Mouse (Mus musculus) neural tube, embryonic 13.5 days (tissue): ENCODE measurements around the gene Tmem184c. TPM values are rescaled to one million over a fixed set of nuclear protein-coding genes. Genes with fewer than 3 reads are reported as not detected.

ENCODE experiments used
- ATAC-seq: fragments of 200-750 bp; cut with Nextera tagmentation; 2 replicates; pipeline ENCODE4 v1.8.0; 2017; ENCODE audit warnings: low read depth, mild to moderate bottlenecking, moderate TSS enrichment, moderate library complexity
- H3K27ac ChIP-seq: fragments of 300-500 bp; sonication (generic); replicated peaks from 2 replicates; pipeline ENCODE4 v1.5.1; 2015; ENCODE audit warnings: moderate library complexity, mild to moderate bottlenecking, inconsistent platforms
- H3K27me3 ChIP-seq: fragments of 300-500 bp; sonication (generic); 2 replicates; pipeline ENCODE4 v1.6.1; 2015; ENCODE audit warnings: mild to moderate bottlenecking, inconsistent platforms
- H3K36me3 ChIP-seq: fragments of 300-500 bp; sonication (generic); 2 replicates; pipeline ENCODE4 v1.6.1; 2015; ENCODE audit warnings: mild to moderate bottlenecking, inconsistent platforms
- H3K4me1 ChIP-seq: fragments of 300-500 bp; sonication (generic); replicated peaks from 2 replicates; pipeline ENCODE4 v1.6.1; 2015; ENCODE audit warnings: inconsistent platforms
- H3K4me2 ChIP-seq: fragments of 300-500 bp; sonication (generic); 2 replicates; pipeline ENCODE4 v1.6.1; 2015; ENCODE audit warnings: inconsistent platforms, mild to moderate bottlenecking, moderate library complexity
- H3K4me3 ChIP-seq: fragments of 300-500 bp; sonication (generic); 2 replicates; pipeline ENCODE4 v1.5.1; 2015; ENCODE audit warnings: mild to moderate bottlenecking, inconsistent platforms
- H3K9ac ChIP-seq: fragments of 300-500 bp; sonication (generic); 2 replicates; pipeline ENCODE4 v1.6.1; 2015; ENCODE audit warnings: moderate library complexity, mild to moderate bottlenecking, inconsistent platforms
- H3K9me3 ChIP-seq: fragments of 300-500 bp; sonication (generic); 2 replicates; pipeline ENCODE4 v1.6.1; 2016; ENCODE audit warnings: inconsistent platforms
- whole genome bisulfite sequencing: fragments of 180-500 bp; shearing (Covaris S2); methylation state at CpG from one replicate; pipeline ENCODE4 v1.1.7; 2015; 5-methylcytosine and 5-hydroxymethylcytosine counted together
- polyA plus RNA-seq: library from polyadenylated mRNA; unstranded; fragments of >200 nt; fragmentation: Nextera tagmentation; extraction: Ambion mirVana; gene quantifications from 2 replicates; pipeline ENCODE4 v1.2.1, GENCODE M21; 2015

Tmem184c gene
- polyA plus RNA-seq, 1 experiment from 2014 or later: 73.6 TPM

GRCm38 (mm10) chr8:77609621-77610020, 877 bp downstream of the Tmem184c start:
- Histone ChIP-seq H3K27me3 (no peaks in the 10 kb centered on the region), H3K9ac (peak overlapping the region; percentile 80), H3K9me3 (no peaks in the 10 kb centered on the region), H3K4me1 (peaks cover 23% of the 10 kb centered on the region), H3K4me3 (peak overlapping the region; percentile 83), H3K27ac (no peak overlapping the region), H3K4me2 (peak overlapping the region; percentile 70), H3K36me3 (peaks cover 14% of the 10 kb centered on the region)
- WGBS: 8% methylated on average over 7 of the region's 7 CpGs
- ATAC-seq: no peak

GRCm38 (mm10) chr8:77584174-77584573, 26.3 kb downstream of the Tmem184c start:
- Histone ChIP-seq H3K9me3 (no peaks in the 10 kb centered on the region), H3K36me3 (peaks cover 32% of the 10 kb centered on the region), H3K4me1 (no peaks in the 10 kb centered on the region), H3K4me2 (no peak overlapping the region), H3K27me3 (no peaks in the 10 kb centered on the region), H3K4me3 (no peak overlapping the region), H3K27ac (no peak overlapping the region), H3K9ac (no peak overlapping the region)
- ATAC-seq: no peak
- WGBS: 91% methylated on average over 4 of the region's 4 CpGs

- ATAC-seq: no peak
- no peaks in the 10 kb centered on the region for H3K9me3 ChIP-seq
- H3K9ac ChIP-seq: no peak overlapping the region
- no peak overlapping the region for H3K4me2 ChIP-seq
- no peak overlapping the region for H3K4me3 ChIP-seq
- H3K27me3 ChIP-seq: no peaks in the 10 kb centered on the region
- H3K27ac ChIP-seq: no peak overlapping the region
- peaks cover 63% of the 10 kb centered on the region for H3K36me3 ChIP-seq
- 93% methylated on average over 7 of the region's 7 CpGs for WGBS
- H3K4me1 ChIP-seq: no peaks in the 10 kb centered on the region
Observed at GRCm38 (mm10) chr8:77577674-77578073, 32.8 kb downstream of the Tmem184c start.

- ATAC-seq: no peak
- Histone ChIP-seq H3K36me3 (peaks cover 53% of the 10 kb centered on the region), H3K4me1 (no peaks in the 10 kb centered on the region), H3K4me2 (no peak overlapping the region), H3K9me3 (no peaks in the 10 kb centered on the region), H3K27ac (no peak overlapping the region), H3K9ac (no peak overlapping the region), H3K4me3 (no peak overlapping the region), H3K27me3 (no peaks in the 10 kb centered on the region)
- 86% methylated on average over 5 of the region's 5 CpGs for WGBS
Observed at GRCm38 (mm10) chr8:77574229-77574628, 36.3 kb downstream of the Tmem184c start.

GRCm38 (mm10) chr8:77561441-77561840, 49.1 kb downstream of the Tmem184c start:
- Histone ChIP-seq H3K4me1 (no peaks in the 10 kb centered on the region), H3K36me3 (peaks cover 84% of the 10 kb centered on the region), H3K4me2 (no peak overlapping the region), H3K4me3 (no peak overlapping the region), H3K9me3 (no peaks in the 10 kb centered on the region), H3K9ac (no peak overlapping the region), H3K27me3 (no peaks in the 10 kb centered on the region), H3K27ac (no peak overlapping the region)
- WGBS: 91% methylated on average over 3 of the region's 3 CpGs
- ATAC-seq: no peak

GRCm38 (mm10) chr8:77552491-77552890, 58.0 kb downstream of the Tmem184c start:
- ATAC-seq: no peak
- WGBS: 94% methylated on average over 3 of the region's 3 CpGs
- H3K4me2 ChIP-seq: no peak overlapping the region

GRCm38 (mm10) chr8:77549881-77550580, 60.5 kb downstream of the Tmem184c start:
- peak overlapping the region; percentile 93 for H3K9ac ChIP-seq
- peaks cover 38% of the 10 kb centered on the region for H3K36me3 ChIP-seq
- no peak for ATAC-seq
- H3K27ac ChIP-seq: no peak overlapping the region
- peak overlapping the region; percentile 88 for H3K4me3 ChIP-seq
- WGBS: 29% methylated on average over 7 of the region's 7 CpGs
- H3K9me3 ChIP-seq: no peaks in the 10 kb centered on the region
- peak overlapping the region; percentile 68 for H3K4me2 ChIP-seq
- H3K27me3 ChIP-seq: no peaks in the 10 kb centered on the region
- H3K4me1 ChIP-seq: peaks cover 30% of the 10 kb centered on the region

More at GRCm38 (mm10) chr8:77552491-77552890, 58.0 kb downstream of the Tmem184c start:
- H3K9me3 ChIP-seq: no peaks in the 10 kb centered on the region
- no peak overlapping the region for H3K4me3 ChIP-seq
- H3K27ac ChIP-seq: no peak overlapping the region
- no peaks in the 10 kb centered on the region for H3K27me3 ChIP-seq
- no peak overlapping the region for H3K9ac ChIP-seq
- peaks cover 30% of the 10 kb centered on the region for H3K4me1 ChIP-seq
- peaks cover 63% of the 10 kb centered on the region for H3K36me3 ChIP-seq

- Histone ChIP-seq H3K9ac (peak within 1 kb of the TSS; percentile 93), H3K4me1 (peaks cover 30% of the 10 kb centered on the region), H3K27me3 (no peaks in the 10 kb centered on the region), H3K36me3 (peaks cover 32% of the 10 kb centered on the region), H3K4me3 (peak within 1 kb of the TSS; percentile 88), H3K9me3 (no peaks in the 10 kb centered on the region), H3K27ac (peak within 1 kb of the TSS; percentile 89), H3K4me2 (peak within 1 kb of the TSS; percentile 68)
- ATAC-seq: peak; percentile 95
- WGBS: 3% methylated on average over 42 of the region's 42 CpGs
Observed at GRCm38 (mm10) chr8:77549121-77549706, 61.3 kb downstream of the Tmem184c start, which contains the start of gene Prmt9. Gene Prmt9 (plus strand): TSS chr8:77549397.

Other genes starting within 250 kb of the Tmem184c start
- gene Arhgap10, start 92.7 kb downstream of the Tmem184c start, polyA plus RNA-seq: 7.0 and 8.9 TPM in 2 replicates
- gene Prmt9, start 61.3 kb downstream of the Tmem184c start, polyA plus RNA-seq: 29.8 and 30.4 TPM in 2 replicates
- 10.6 and 12.6 TPM in 2 replicates for gene Ednra, start 113.8 kb upstream of the Tmem184c start, polyA plus RNA-seq